Mouse (Mus musculus) retina, embryonic 14.5 days (tissue): Measurements from ENCODE around the gene Car1.
"Not testable (repeated sequence)": the region's sequence is repeated elsewhere in the genome, so short reads cannot be mapped to it uniquely, and the experiment has no call there.

ENCODE experiments used
- DNase-seq: peaks from one replicate; pipeline ENCODE4 v3.0.0-alpha.2; 2015; ENCODE audit warnings: low spot score

Gene Car1

GRCm38 (mm10) chr3:14808211-14808610 lies at the start of gene Car1:
Car1 (minus strand) TSS chr3:14808368.
- no peak for DNase-seq

- DNase-seq: no peak
These were observed 49.7 kb upstream of the Car1 start for GRCm38 (mm10) chr3:14857874-14858273.

GRCm38 (mm10) chr3:14854446-14854845 lies 46.3 kb upstream of the Car1 start:
- DNase-seq: no peak

- DNase-seq: no peak
These were observed 45.8 kb upstream of the Car1 start for GRCm38 (mm10) chr3:14853966-14854365.

- no peak for DNase-seq
These were observed 40.6 kb upstream of the Car1 start for GRCm38 (mm10) chr3:14848587-14849254.

GRCm38 (mm10) chr3:14839466-14840118 lies 31.4 kb upstream of the Car1 start:
- DNase-seq: no peak

- no peak for DNase-seq
These were observed 30.8 kb upstream of the Car1 start for GRCm38 (mm10) chr3:14838936-14839335.

- DNase-seq: no peak
These were observed 24.6 kb upstream of the Car1 start for GRCm38 (mm10) chr3:14832766-14833165.

- DNase-seq: no peak
These were observed 23.2 kb upstream of the Car1 start for GRCm38 (mm10) chr3:14831219-14831835.

- no peak for DNase-seq
These were observed 20.7 kb upstream of the Car1 start for GRCm38 (mm10) chr3:14828896-14829295.

- DNase-seq: no peak
These were observed 11.8 kb upstream of the Car1 start for GRCm38 (mm10) chr3:14819844-14820504.

GRCm38 (mm10) chr3:14815396-14815795 lies 7.2 kb upstream of the Car1 start:
- not testable (repeated sequence) for DNase-seq

GRCm38 (mm10) chr3:14806702-14807101 lies 1.5 kb downstream of the Car1 start:
- DNase-seq: no peak

- DNase-seq: no peak
These were observed 2.2 kb downstream of the Car1 start for GRCm38 (mm10) chr3:14805962-14806361.

GRCm38 (mm10) chr3:14804906-14805305 lies 3.3 kb downstream of the Car1 start:
- DNase-seq: no peak

- DNase-seq: no peak
These were observed 11.1 kb downstream of the Car1 start for GRCm38 (mm10) chr3:14797069-14797468.

- DNase-seq: no peak
These were observed 12.7 kb downstream of the Car1 start for GRCm38 (mm10) chr3:14795292-14796020.

- no peak for DNase-seq
These were observed 16.1 kb downstream of the Car1 start for GRCm38 (mm10) chr3:14792032-14792431.

- DNase-seq: no peak
These were observed 20.6 kb downstream of the Car1 start for GRCm38 (mm10) chr3:14787607-14788006.

- no peak for DNase-seq
These were observed 21.0 kb downstream of the Car1 start for GRCm38 (mm10) chr3:14787136-14787535.

GRCm38 (mm10) chr3:14786551-14787079 lies 21.6 kb downstream of the Car1 start:
- DNase-seq: no peak

GRCm38 (mm10) chr3:14785353-14785752 lies 22.8 kb downstream of the Car1 start:
- DNase-seq: no peak
